12 mouse cellular contexts compared by ENCODE assay signal in the genomic region with DNA sequence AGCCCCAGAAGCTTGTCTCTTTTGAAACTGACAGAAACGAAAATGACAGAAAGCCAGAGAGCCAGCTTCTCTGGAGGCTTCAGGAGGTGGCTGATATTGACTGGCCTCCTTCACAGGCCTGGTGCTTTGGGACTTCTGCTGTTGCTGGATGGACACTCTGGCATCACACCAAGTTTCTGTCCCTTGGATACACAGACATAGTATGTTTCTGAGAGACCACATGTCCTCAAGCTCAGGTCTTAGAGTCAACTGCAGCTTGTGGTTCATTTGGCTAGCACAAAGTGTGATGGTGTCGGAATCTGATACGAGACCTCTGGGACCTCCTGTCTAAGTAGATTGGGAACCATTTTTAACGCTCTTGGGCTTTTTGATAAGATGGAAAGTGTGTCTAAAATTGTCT.
"Had no signal": no experiment of that assay in that cellular context is flagged by ENCODE, and none has a peak within 500 bp of the region (broad histone marks: within the 10 kb centered on the region; RNA-seq: fewer than 3 reads in every experiment).

No protein-coding gene starts in this region.

- H3K4me3 ChIP-seq: left cerebral cortex, adult 2 months; liver, embryonic 13.5 days; stomach, embryonic 15.5 days had no signal

- H3K4me1 ChIP-seq: liver, embryonic 13.5 days; stomach, embryonic 15.5 days had no signal

- DNase-seq: kidney, postnatal 25 days; layer of hippocampus, postnatal 36 days; liver, embryonic 13.5 days; lung, adult 2 months; lung, postnatal 14 days; lung, postnatal 4 days; midbrain, embryonic 14.5 days; thymus, postnatal 25 days had no signal

- H3K27me3 ChIP-seq: liver, embryonic 13.5 days; stomach, embryonic 15.5 days had no signal

- H3K9ac ChIP-seq: liver, embryonic 13.5 days; stomach, embryonic 15.5 days had no signal

- H3K4me2 ChIP-seq: liver, embryonic 13.5 days; midbrain, embryonic 11.5 days; stomach, embryonic 15.5 days had no signal

- H3K36me3 ChIP-seq: liver, embryonic 13.5 days; stomach, embryonic 15.5 days had no signal

- H3K9me3 ChIP-seq: liver, embryonic 13.5 days; stomach, embryonic 15.5 days had no signal

- H3K27ac ChIP-seq: kidney, postnatal 0 days; left cerebral cortex, adult 2 months; liver, embryonic 13.5 days; stomach, embryonic 15.5 days had no signal
